Mouse (Mus musculus) limb, embryonic 14.5 days (tissue): Measurements from ENCODE around the gene Rbm47. TPM values are rescaled to one million over a fixed set of nuclear protein-coding genes. Genes with fewer than 3 reads are reported as not detected.

ENCODE experiments used
- ATAC-seq: fragments of 200-750 bp; cut with Nextera tagmentation; 2 replicates; pipeline ENCODE4 v1.8.0; 2017; ENCODE audit warnings: low read depth, moderate number of reproducible peaks, moderate TSS enrichment; ENCODE audit not compliant: low FRiP score
- DNase-seq: peaks from one replicate; pipeline ENCODE4 v3.0.0-alpha.2; 2015; ENCODE audit warnings: low spot score
- H3K27ac ChIP-seq: fragments of 300-500 bp; sonication (generic); replicated peaks from 2 replicates; pipeline ENCODE4 v1.5.1; 2014; ENCODE audit warnings: low read depth, mild to moderate bottlenecking, low read length, moderate library complexity, mixed read lengths
- H3K27me3 ChIP-seq: fragments of 300-500 bp; sonication (generic); 2 replicates; pipeline ENCODE4 v1.6.1; 2014; ENCODE audit warnings: low read length, mixed read lengths; ENCODE audit not compliant: control insufficient read depth, insufficient read depth
- H3K36me3 ChIP-seq: fragments of 300-500 bp; sonication (generic); 2 replicates; pipeline ENCODE4 v1.6.1; 2014; ENCODE audit warnings: mild to moderate bottlenecking, low read length, moderate library complexity, mixed read lengths; ENCODE audit not compliant: control insufficient read depth, insufficient read depth
- H3K4me1 ChIP-seq: fragments of 300-500 bp; sonication (generic); 2 replicates; pipeline ENCODE4 v1.6.1; 2014; ENCODE audit warnings: antibody characterized with exemption, low read length, mixed read lengths; ENCODE audit not compliant: control insufficient read depth, insufficient read depth
- H3K4me2 ChIP-seq: fragments of 300-500 bp; sonication (generic); replicated peaks from 2 replicates; pipeline ENCODE4 v1.6.1; 2014; ENCODE audit warnings: low read depth, mild to moderate bottlenecking, low read length, moderate library complexity; ENCODE audit not compliant: severe bottlenecking
- H3K4me3 ChIP-seq: fragments of 300-500 bp; sonication (generic); replicated peaks from 2 replicates; pipeline ENCODE4 v1.5.1; 2014; ENCODE audit warnings: low read length
- H3K9ac ChIP-seq: fragments of 300-500 bp; sonication (generic); 2 replicates; pipeline ENCODE4 v1.6.1; 2014; ENCODE audit warnings: mild to moderate bottlenecking, low read depth, low read length, moderate library complexity; ENCODE audit not compliant: severe bottlenecking
- H3K9me3 ChIP-seq: fragments of 300-500 bp; sonication (generic); 2 replicates; pipeline ENCODE4 v1.6.1; 2016; ENCODE audit warnings: low read length; ENCODE audit not compliant: control insufficient read depth
- POLR2A ChIP-seq: fragments of 200-500 bp; IDR thresholded peaks from 2 replicates; pipeline ENCODE4 v1.8.0; 2012; ENCODE audit warnings: inconsistent platforms, mild to moderate bottlenecking, moderate library complexity, borderline replicate concordance; ENCODE audit not compliant: insufficient read depth, insufficient read length; ENCODE audit errors: extremely low read depth
- WGBS: fragments of 180-500 bp; shearing (Covaris S2); extraction: QIAGEN DNeasy Blood & Tissue Kit; methylation state at CpG from one replicate; pipeline ENCODE4 v1.1.7; 2014; 5-methylcytosine and 5-hydroxymethylcytosine counted together
- polyA plus RNA-seq, 2 experiments: library from polyadenylated mRNA; depleted of rRNA in 1 of 2; stranded (reverse) in 1 of 2; unstranded in 1 of 2; fragments of >200 nt; fragmentation: Nextera tagmentation in 1 of 2; extraction: Ambion mirVana in 1 of 2; gene quantifications; 2 replicates each; pipeline versions ENCODE4 v1.2.1 to v1.2.3; 2012 to 2014

The Rbm47 gene
- polyA plus RNA-seq, 2 experiments: 2.5 to 5.2 TPM

DNA sequence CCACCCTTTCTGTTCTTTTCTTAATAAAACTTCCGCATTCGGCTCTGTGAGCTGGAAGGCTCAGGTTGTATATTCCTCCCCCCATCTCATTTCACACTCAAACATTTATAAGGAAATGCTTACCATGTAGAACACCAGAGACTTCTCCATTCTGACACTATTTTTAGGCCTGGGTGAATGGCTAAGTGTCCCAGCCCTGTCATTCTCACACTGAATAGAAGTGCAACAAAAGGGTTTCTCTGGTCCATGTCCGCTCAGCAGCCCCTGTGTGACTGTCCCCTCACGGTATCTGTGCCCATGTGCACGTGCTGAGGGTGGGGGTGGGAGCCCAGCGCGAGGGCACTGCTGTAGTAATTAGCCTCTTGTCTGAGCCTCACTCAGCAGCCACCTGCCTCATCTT is 105.7 kb downstream of the Rbm47 start:
- Histone ChIP-seq H3K9me3 (no peaks in the 10 kb centered on the region), H3K9ac (no peak overlapping the region), H3K4me1 (no peaks in the 10 kb centered on the region), H3K4me2 (no peak overlapping the region), H3K27me3 (no peaks in the 10 kb centered on the region), H3K36me3 (no peaks in the 10 kb centered on the region), H3K4me3 (no peak overlapping the region), H3K27ac (no peak overlapping the region)
- no peak for TF ChIP-seq POLR2A
- ATAC-seq (no peak), DNase-seq (no peak)
- WGBS: 53% methylated on average over 7 of the region's 7 CpGs

DNA sequence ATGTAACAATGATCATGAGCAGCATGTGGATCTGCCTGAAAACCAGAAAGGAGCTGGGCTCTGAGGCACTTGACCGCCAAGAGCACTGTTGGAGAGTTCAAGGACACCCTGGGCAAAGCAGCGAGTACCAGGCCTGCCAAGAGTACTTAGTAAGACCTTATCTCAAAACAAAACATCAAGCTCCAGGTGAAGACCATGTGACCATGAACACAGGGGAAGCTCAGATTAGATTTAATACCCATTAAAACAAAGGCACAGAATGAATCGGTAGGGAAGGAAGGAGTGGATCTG is 110.0 kb downstream of the Rbm47 start:
- Histone ChIP-seq H3K4me2 (no peak overlapping the region), H3K27me3 (no peaks in the 10 kb centered on the region), H3K9me3 (no peaks in the 10 kb centered on the region), H3K9ac (no peak overlapping the region), H3K36me3 (no peaks in the 10 kb centered on the region), H3K4me1 (no peaks in the 10 kb centered on the region), H3K27ac (no peak overlapping the region), H3K4me3 (no peak overlapping the region)
- WGBS: 83% methylated on average over 3 of the region's 3 CpGs
- DNase-seq (no peak), ATAC-seq (no peak)
- no peak for TF ChIP-seq POLR2A

DNA sequence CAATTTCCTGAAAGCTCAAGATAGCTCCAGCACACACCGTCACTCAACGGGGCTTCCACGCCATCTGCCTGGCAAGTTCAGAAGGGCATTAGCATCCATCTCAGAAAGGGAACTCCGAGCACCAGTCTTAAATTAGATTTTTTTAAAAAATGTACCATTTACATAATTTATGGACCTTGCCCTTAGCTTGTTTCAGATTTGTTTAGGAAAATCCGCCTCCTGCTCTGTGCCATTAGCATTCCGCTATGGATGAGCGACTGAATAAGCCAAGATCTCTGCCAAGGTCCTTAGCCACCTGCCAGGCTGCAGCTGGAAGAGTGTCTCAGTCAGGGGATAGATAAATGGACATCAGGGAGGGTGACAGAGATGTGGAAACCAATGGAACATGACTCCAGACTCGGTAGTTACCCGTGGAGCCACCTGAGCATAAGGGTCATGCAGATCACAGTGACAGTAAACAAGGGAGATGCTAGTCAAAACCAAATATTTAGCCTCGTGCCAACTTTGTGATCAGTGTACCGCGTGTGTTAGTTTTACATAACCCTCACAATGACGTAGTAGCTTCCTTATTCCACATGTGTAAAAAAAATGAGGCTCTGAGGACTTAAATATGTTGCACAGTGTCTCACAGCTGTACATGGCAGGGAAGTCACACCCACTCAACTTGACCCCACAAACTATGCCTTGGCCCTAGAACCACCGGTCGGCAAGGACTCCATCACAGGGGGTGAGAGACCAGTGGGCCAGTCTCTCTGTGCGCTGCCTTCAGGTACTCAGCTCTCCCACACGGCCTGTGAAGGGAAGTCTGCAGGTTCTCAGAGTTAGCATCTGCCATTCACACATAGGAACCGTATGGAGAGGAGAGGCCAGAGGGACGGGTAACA is 110.6 kb downstream of the Rbm47 start:
- no peaks in the 10 kb centered on the region for H3K9me3 ChIP-seq

GRCm38 (mm10) chr5:66061667-66062045 is 111.3 kb downstream of the Rbm47 start:
- H3K27me3 ChIP-seq: no peaks in the 10 kb centered on the region
- no peak for TF ChIP-seq POLR2A
- H3K9me3 ChIP-seq: no peaks in the 10 kb centered on the region
- DNase-seq: no peak
- no peaks in the 10 kb centered on the region for H3K4me1 ChIP-seq
- ATAC-seq: no peak
- H3K36me3 ChIP-seq: no peaks in the 10 kb centered on the region
- H3K9ac ChIP-seq: no peak overlapping the region
- no peak overlapping the region for H3K27ac ChIP-seq
- no peak overlapping the region for H3K4me3 ChIP-seq
- H3K4me2 ChIP-seq: no peak overlapping the region
- 52% methylated on average over 4 of the region's 4 CpGs for WGBS

More for the DNA sequence above, 110.6 kb downstream of the Rbm47 start:
- no peaks in the 10 kb centered on the region for H3K36me3 ChIP-seq
- no peak overlapping the region for H3K9ac ChIP-seq
- DNase-seq (no peak), ATAC-seq (no peak)
- H3K27ac ChIP-seq: no peak overlapping the region
- no peak overlapping the region for H3K4me2 ChIP-seq
- H3K4me1 ChIP-seq: no peaks in the 10 kb centered on the region
- H3K4me3 ChIP-seq: no peak overlapping the region
- TF ChIP-seq POLR2A: no peak
- 80% methylated on average over 19 of the region's 19 CpGs for WGBS
- H3K27me3 ChIP-seq: no peaks in the 10 kb centered on the region

- ATAC-seq (no peak), DNase-seq (no peak)
- Histone ChIP-seq H3K27me3 (no peaks in the 10 kb centered on the region), H3K9ac (no peak overlapping the region), H3K9me3 (no peaks in the 10 kb centered on the region), H3K27ac (no peak overlapping the region), H3K4me1 (no peaks in the 10 kb centered on the region), H3K4me2 (no peak overlapping the region), H3K4me3 (no peak overlapping the region), H3K36me3 (no peaks in the 10 kb centered on the region)
- no peak for TF ChIP-seq POLR2A
- WGBS: 87% methylated on average over 5 of the region's 5 CpGs
Observed at GRCm38 (mm10) chr5:66058844-66059243, 114.1 kb downstream of the Rbm47 start.
